Mouse (Mus musculus) adipose tissue, adult 10 weeks (tissue): ENCODE measurements around the gene Hist1h2bq. TPM values are rescaled to one million over a fixed set of nuclear protein-coding genes. Genes with fewer than 3 reads are reported as not detected.

Source experiments
- polyA plus RNA-seq: library from polyadenylated mRNA; stranded (reverse); fragments of 350-450 nt; fragmentation: Illumina TruSeq; extraction: RNeasy Lipid Tissue Mini Kit (QIAGEN cat#74804); gene quantifications from one replicate; pipeline ENCODE4 v1.2.3, GENCODE M21; 2014; ENCODE audit warnings: low read depth, low replicate concordance

The Hist1h2bq gene
- polyA plus RNA-seq: 1.0 TPM

GRCm38 (mm10) chr13:21810073-21810472, at the start of gene Hist1h2bq, which contains the start of gene Hist1h2ao:
TSS of gene Hist1h2bq (minus strand) at chr13:21810197.
TSS of gene Hist1h2ao (plus strand) at chr13:21810465.

GRCm38 (mm10) chr13:21833461-21833860, 23.5 kb upstream of the Hist1h2bq start, which contains the start of the genes Hist1h2ap and Hist1h2br:
TSS of gene Hist1h2ap (minus strand) at chr13:21833507.
TSS of gene Hist1h2br (plus strand) at chr13:21833743.

GRCm38 (mm10) chr13:21831418-21832394, 21.7 kb upstream of the Hist1h2bq start, which contains the start of gene Hist1h4n:
TSS of gene Hist1h4n (minus strand) at chr13:21832196.

GRCm38 (mm10) chr13:21811539-21811938, 1.5 kb upstream of the Hist1h2bq start, which contains the start of gene Hist1h4m:
TSS of gene Hist1h4m (plus strand) at chr13:21811746.

GRCm38 (mm10) chr13:21786899-21787629, 22.9 kb downstream of the Hist1h2bq start, which contains the start of the genes Hist1h2an and Hist1h2bp:
TSS of gene Hist1h2an (minus strand) at chr13:21787218.
TSS of gene Hist1h2bp (plus strand) at chr13:21787461.

GRCm38 (mm10) chr13:21783255-21783617, 26.8 kb downstream of the Hist1h2bq start, which contains the start of gene Hist1h3i:
TSS of gene Hist1h3i (minus strand) at chr13:21783370.

GRCm38 (mm10) chr13:21779767-21780731, 29.9 kb downstream of the Hist1h2bq start, which contains the start of gene Hist1h1b:
TSS of gene Hist1h1b (minus strand) at chr13:21780625.

Other genes with a start within 250 kb of the Hist1h2bq start
- gene Olfr1364, start 228.4 kb downstream of the Hist1h2bq start, polyA plus RNA-seq: not detected
- gene Olfr1362, start 196.2 kb downstream of the Hist1h2bq start, polyA plus RNA-seq: not detected
- not detected for gene Olfr11, start 167.7 kb downstream of the Hist1h2bq start, polyA plus RNA-seq
- gene Olfr1361, start 146.8 kb downstream of the Hist1h2bq start, polyA plus RNA-seq: not detected
- gene Olfr1360, start 132.8 kb downstream of the Hist1h2bq start, polyA plus RNA-seq: not detected
- not detected for gene Olfr1359, start 112.1 kb downstream of the Hist1h2bq start, polyA plus RNA-seq
- gene Hist1h2bl, start 94.1 kb downstream of the Hist1h2bq start, polyA plus RNA-seq: not detected
- gene Hist1h2ai, start 93.8 kb downstream of the Hist1h2bq start, polyA plus RNA-seq: not detected
- gene Hist1h3h, start 92.5 kb downstream of the Hist1h2bq start, polyA plus RNA-seq: not detected
- gene Hist1h2bm, start 88.2 kb downstream of the Hist1h2bq start, polyA plus RNA-seq: not detected
- gene Hist1h4j, start 75.1 kb downstream of the Hist1h2bq start, polyA plus RNA-seq: 1.1 TPM
- not detected for gene Hist1h4k, start 59.7 kb downstream of the Hist1h2bq start, polyA plus RNA-seq
- not detected for gene Hist1h2ak, start 56.4 kb downstream of the Hist1h2bq start, polyA plus RNA-seq
- gene Hist1h2bn, start 56.1 kb downstream of the Hist1h2bq start, polyA plus RNA-seq: not detected
- gene Hist1h1b, start 29.6 kb downstream of the Hist1h2bq start, polyA plus RNA-seq: not detected
- not detected for gene Hist1h3i, start 26.8 kb downstream of the Hist1h2bq start, polyA plus RNA-seq
- not detected for gene Hist1h2an, start 23.0 kb downstream of the Hist1h2bq start, polyA plus RNA-seq
- 1.7 TPM for gene Hist1h2bp, start 22.7 kb downstream of the Hist1h2bq start, polyA plus RNA-seq
- not detected for gene Hist1h2ao, start 268 bp upstream of the Hist1h2bq start, polyA plus RNA-seq
- gene Hist1h4m, start 1.5 kb upstream of the Hist1h2bq start, polyA plus RNA-seq: not detected
- 2.9 TPM for gene Hist1h4n, start 22.0 kb upstream of the Hist1h2bq start, polyA plus RNA-seq
- not detected for gene Hist1h2ap, start 23.3 kb upstream of the Hist1h2bq start, polyA plus RNA-seq
- 0.46 TPM for gene Hist1h2br, start 23.5 kb upstream of the Hist1h2bq start, polyA plus RNA-seq
- gene Zfp184, start 134.9 kb upstream of the Hist1h2bq start, polyA plus RNA-seq: 3.0 TPM
- gene Pom121l2, start 171.0 kb upstream of the Hist1h2bq start, polyA plus RNA-seq: 3.5 TPM
- gene Prss16, start 199.5 kb upstream of the Hist1h2bq start, polyA plus RNA-seq: not detected
- not detected for gene Hist1h2ah, start 225.4 kb upstream of the Hist1h2bq start, polyA plus RNA-seq
- gene Hist1h2bk, start 225.7 kb upstream of the Hist1h2bq start, polyA plus RNA-seq: not detected
- gene Hist1h4i, start 231.2 kb upstream of the Hist1h2bq start, polyA plus RNA-seq: 6.8 TPM
- gene Hist1h2ag, start 232.7 kb upstream of the Hist1h2bq start, polyA plus RNA-seq: not detected
- gene Hist1h2bj, start 233.0 kb upstream of the Hist1h2bq start, polyA plus RNA-seq: not detected